Mouse (Mus musculus) retina, postnatal 7 days (tissue): ENCODE results near the gene Kansl2.

Experiments
- DNase-seq: peaks from one replicate; pipeline ENCODE4 v3.0.0-alpha.2; 2012; ENCODE audit warnings: low read depth, low spot score

The Kansl2 gene

DNA sequence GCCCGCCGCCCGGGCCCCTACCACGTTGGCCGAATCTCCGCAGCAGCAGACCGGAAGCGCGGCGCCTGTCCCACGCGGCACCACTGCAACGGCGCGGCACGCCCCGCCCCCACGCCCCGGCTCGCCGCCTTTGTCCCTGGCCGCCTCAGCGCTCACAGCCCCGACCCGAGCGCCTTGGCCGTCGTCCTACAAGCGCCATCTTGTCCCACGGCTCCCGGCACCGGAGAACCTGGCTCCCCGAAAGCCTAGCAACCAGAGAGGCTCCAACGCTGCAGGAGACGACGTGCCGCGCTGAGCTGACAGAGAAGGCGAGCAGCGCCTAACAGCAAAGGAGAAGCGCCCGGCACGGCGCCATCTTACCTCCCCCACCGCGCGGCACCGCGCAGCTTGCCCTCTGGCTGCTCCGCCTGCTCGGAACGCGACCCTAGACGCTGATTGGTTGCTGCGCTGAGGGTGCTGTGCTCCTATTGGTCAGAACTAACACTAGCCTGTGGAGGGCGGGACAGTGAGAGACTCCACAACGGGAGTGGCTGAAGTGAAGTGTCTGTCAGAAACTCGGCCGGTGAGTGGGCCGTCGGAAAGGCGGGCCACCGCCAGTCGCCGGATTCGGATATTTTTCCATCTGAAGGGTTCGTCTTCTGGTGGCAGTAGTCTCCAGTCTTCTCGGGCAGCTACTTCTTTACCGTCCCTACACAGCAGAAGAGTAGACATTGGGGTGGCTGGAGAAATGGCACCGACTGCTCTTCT lies at the start of gene Kansl2:
Kansl2 (minus strand) TSS at position 384 of the 747 bp plus-strand sequence.
- peak; percentile 97 for DNase-seq

DNA sequence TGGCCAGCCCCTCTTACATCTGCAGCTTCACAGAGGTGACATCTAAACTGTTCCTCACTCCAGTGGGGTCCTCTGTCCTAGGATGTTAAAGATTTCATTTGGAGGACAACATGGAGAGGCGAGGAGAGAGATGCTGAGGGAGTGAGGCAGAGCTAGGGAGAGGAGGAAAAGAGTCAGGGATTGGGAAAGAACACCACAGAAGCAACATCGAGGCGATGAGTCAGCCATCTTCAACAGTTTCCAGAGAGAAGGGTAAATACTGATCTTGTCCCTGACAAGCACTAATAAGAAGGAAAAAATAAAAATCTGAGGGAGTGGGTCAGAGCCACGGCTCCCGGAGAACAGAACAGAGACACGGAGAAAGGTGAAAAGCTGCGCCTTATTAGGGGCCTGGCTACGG lies 48.9 kb upstream of the Kansl2 start:
- no peak for DNase-seq

DNA sequence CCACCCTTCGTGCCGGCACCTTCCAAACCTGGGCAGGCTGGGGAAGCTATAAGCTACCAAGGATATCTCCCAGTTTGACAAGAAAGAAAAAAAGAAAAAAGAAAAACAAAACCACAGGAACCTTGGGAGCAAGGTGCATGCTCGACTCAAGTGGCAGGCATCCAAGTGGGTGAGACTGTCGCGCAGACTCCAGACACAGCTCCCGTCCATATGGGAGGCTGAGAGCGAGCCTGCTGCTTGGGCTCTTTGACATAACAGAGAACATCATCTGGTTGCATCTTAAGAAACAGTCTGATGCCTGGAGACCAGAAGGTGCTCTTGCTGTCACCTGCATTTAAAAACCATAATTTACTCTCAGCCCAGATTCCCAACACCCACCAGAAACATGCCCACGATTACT lies 48.3 kb upstream of the Kansl2 start:
- no peak for DNase-seq

DNA sequence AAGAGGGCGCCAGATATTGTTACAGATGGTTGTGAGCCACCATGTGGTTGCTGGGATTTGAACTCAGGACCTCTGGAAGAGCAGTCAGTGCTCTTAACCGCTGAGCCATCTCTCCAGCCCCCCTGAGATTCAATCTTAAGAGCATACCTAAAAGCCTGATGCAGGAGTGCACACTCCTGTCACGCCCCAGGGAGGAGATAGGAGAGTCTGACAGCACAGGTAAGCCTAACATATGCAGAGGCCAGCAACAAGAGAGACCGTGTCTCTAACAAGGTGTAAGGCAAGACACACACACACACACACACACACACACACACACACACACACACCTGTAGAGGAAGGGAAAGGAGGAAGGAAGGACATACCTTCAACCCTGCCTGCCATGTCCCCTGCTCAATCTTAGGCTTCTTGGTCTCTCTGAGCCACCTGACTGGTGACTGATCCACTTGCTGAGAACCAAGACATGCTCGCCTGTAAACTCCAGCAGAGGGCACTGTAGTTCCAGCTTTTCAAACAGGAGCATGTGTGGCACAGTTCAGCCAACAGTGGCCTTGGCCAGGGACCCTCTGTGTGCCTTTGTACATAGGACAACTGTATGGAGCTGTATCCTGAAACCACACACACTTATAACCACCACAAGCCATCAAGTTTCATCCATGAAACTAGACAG lies 45.9 kb upstream of the Kansl2 start:
- peak; percentile 87 for DNase-seq

DNA sequence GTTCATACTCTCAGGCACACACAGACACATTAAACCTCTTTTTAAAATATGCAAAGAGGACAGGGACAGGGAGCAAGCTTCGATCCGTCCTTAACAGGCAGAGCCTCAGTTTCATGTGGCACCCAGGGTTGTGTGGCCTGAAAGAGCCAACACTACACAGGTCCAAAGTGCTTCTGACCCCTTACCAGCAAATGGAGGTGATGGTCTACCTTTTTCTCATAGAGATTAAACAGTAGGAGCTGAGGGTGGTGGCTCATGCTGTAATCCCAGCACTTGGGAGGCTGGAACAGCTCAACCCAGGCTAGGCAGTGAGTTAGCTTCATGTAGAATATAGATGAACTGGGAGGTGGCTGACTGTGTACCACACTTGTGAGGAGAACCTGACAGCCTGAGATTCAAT lies 45.2 kb upstream of the Kansl2 start:
- DNase-seq = no peak

DNA sequence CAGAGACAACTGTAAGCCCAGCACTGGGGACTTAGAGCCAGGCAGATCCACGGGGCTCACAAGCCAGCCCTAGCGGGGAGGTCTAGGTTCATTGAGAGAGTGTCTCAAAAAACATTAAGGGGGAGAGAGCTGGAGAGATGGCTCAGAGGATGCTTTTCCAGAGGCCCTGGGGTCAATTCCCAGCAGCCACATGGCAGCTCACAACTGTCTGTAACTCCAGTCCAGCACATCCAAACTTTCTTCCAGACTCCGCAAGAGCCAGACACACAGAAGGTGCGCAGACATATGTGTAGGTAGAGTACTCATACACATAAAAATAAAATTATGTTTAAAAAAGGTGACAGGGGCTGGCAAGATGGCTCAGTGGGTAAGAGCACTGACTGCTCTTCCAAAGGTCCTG lies 39.2 kb upstream of the Kansl2 start:
- DNase-seq = no peak

DNA sequence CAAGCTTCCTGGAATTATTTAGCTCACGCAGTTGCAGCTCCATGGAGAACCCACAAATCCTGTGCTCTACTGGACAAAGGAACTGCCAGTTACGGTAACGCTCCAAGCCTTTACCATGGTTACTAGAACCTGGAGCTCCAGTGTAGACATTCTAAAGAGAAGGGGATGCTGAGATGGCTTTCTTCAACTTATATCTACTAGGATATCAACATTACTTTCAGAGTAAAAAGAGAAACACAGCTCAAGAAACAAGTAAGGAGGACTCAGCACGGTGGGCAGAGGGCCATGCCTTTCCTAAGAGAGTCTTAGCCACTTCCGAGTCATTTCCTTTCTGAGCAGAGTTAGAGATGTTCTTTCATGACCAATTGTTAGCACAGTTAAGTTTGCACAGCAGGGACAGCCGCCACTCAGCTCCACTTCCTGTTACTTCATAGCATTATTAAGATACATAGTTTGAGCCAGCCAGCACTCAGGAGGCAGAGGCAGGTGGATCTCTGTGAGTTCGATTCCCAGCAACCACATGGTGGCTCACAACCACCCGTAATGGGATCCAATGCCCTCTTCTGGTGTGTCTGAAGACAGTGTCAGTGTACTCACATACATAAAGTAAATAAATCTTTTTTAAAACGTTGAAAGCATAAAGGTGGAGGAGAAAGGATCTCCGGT lies 36.9 kb upstream of the Kansl2 start, which contains the start of the genes Ccnt1 and 4930415O20Rik:
Ccnt1 (minus strand) TSS at position 51 of the 666 bp plus-strand sequence.
4930415O20Rik (plus strand) TSS at position 132 of the 666 bp plus-strand sequence.
- DNase-seq = no peak

DNA sequence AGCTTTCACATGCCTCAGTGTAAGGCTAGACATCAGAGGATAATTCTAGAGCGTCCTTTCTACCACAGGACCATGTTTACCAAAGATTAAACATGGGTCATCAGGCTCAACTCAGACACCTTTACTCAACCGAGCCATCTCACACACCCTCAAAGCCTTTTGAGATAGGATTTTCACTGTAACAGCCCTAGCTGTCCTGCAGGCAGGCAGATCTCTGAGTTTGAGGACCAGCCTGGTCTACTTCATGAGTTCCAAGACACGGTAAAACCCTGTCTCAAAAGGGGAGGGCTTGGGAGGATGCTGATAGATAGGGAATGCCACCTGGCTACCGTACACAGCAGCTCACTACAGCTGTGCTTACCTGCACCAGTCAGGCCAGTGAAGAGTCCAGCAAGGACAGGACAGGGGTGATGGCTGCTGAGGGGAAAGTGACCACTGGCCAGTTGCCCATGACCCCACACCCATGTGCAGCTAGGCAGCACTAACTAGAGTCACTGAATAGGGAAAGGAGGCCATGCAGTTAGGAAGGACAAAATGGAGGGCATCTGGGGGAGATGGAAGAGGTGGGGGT lies 35.8 kb upstream of the Kansl2 start:
- no peak for DNase-seq

DNA sequence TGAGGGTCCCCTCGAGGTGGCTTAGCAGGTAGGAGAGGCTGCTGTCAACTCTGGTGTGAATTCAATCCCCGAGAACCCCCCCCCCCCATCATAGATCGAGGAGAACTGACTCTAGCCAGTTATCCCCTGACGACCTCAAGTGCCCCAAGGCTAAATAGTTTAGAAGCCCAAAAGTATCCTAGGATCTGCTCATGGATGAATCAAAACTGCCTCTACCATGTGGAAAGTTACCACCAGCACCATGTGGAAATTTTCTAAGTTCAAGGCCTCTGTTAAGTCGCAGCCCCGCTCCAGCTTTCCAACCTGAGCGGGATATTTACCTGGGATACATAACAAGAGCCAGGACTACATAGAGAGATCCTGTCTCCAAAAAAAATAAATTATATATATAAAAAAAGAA lies 35.2 kb upstream of the Kansl2 start:
- DNase-seq = no peak

DNA sequence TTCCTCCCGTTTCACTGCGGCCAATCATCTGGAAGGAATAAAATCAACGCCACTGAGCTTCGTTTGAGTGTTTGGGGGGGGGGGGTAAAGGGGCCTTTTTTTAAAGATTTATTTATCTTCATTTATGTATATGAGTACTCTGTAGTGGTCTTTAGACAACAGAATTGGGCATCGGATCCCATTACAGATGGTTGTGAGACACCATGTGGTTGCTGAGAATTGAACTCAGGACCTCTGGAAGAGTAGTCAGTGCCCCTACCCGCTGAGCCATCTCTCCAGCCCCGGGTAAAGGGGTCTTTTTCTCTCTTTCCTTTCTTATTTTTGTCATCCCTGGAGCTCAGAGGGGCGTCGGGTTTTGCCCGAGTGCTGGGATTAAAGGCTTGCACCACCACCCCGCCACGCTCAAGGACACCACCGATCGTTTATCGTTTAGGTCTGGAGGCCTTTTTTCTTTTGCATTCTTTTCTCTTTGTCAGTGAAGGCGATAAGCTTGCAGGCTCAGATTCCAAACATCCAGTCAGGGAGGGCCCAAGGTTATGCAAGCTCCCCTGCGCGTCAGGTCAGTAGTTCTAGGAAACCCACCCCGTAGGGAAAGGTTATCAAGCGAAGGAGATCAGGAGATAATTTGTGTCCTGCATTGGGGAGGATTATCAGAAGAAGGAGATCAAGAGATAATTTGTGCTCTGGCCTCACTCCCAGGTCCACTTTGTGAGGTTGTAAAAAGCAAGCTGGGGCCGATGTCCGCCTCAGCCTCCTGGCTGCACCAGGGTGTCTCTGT lies 34.4 kb upstream of the Kansl2 start:
- no peak for DNase-seq

DNA sequence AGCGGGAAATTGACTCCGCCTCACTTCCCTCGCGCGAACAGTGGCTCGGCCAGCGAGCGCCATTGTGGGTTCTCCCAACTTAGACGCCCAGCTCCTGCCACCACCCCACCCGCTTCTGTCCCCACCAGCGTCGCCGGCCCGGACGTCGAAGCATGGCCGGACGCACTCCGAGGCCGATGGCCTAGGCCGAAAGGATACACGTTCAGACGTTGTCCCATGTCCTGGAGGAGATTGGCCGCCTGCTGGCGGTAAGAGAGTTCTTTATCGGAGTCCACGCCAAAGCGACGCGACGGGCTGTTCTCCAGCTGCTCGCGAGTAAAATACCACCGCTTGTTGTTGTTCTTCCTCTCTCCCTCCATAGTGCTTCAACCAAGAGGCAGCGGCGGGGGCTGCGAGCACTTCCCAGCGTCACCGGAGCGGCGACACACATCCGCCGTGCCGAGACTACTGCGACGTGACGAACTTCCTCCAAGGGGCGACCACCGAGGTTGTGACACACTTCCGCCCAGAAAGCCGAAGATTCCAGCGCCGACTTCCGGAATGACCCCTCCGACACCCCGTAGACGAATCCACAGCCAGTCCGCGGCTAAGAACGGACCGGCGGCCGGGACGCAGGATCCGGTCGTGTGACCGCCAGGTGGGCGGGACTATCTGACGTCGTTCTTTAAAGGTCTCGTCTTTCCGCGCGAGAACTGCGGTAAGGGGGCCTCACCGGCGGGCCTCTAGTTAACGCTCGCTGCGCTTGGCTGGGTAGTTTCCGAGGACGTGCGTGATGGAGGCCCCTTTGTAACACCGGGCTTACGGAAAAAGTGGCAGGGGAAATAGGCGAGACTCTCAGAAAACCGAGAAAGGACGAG lies 33.4 kb upstream of the Kansl2 start:
- DNase-seq = peak; percentile 98

DNA sequence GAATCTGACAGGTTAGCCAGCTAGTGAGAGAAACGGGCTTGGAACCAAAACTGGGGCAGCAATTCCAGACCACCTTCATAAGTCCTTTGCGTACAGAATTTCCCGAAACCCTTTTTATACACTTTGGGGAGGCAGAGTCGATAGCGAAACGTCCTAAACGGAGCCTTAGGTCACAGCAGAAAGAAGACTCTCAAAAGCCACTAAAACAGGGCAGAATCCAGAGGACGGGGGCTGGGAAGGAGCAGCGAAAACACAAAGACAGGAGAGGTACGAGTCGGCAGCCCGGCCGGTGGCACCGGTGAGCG lies 32.9 kb upstream of the Kansl2 start:
- DNase-seq = no peak

DNA sequence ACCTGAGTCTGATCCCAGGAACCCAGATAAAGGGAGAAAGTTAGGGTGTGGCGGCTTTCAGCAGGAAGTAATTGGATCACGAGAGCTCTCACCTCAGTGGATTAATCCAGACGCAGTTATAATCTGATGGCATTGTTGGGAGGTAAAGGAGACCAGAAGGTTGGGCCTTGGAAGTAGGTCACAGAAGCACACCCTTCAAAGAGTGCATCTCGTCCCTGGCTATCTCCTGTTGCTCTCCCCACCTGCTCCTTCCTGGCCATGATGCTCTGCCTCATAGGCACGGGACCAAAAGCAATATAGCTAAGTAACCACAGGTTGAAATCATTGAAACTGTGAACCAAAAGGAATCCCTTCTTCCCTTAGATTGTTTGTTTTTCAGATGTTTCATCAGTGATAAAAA lies 23.1 kb upstream of the Kansl2 start:
- no peak for DNase-seq

DNA sequence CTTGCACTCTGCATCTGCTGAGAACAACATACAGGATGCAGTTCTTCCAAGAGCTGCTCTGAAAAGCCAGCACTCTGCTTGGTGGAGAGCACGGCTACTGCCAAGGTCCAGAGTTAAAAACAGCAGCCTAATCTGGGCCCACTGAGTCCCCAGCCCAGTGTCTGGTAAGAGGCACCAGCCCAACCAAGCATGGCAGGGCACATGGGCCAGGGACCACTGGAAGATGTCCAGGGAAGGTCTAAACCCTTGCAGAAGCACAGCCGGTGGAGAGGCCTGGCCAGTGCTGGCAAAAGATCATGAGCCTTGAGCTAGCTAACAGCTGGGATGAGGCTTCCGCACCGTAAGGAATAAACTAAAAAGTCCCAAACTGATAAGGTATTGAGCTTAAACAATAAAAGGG lies 21.8 kb upstream of the Kansl2 start:
- no peak for DNase-seq

DNA sequence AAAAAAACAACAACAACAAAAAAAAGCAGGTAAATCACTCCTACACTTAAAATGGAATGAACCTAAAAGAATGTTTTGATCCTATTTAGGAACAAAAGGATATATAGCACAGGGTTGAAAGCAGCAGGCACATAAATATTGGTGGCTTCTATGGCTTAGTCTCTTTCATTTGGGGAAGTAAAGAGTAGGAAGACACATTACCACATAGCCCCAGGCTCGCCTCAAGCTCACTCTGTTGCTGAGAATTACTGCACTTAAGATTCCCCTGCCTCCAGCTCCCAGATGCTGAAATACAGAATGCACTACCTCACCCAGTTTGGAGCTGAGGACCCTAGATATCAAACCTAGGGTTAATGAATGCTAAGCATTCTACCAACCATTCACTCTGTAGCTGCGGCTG lies 18.7 kb upstream of the Kansl2 start:
- no peak for DNase-seq

DNA sequence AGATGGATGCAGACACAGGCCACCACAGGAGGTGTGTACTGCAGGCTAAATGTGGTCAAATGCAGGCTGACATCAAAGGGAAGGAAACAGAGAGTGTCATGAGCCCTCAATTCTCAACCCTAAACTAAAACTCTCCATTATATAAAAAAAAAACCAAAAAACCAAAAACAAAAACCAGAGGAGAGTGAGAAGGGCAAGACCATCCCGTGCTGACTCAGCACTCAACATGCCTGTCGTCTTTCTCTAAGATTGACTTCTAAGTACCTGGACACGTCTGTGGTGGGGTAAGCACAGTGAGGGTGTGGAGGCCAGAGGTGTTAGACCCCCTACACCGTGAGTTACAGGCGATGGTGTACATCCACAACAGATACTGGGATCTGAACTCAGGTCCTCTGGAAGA lies 12.8 kb upstream of the Kansl2 start:
- DNase-seq = no peak

DNA sequence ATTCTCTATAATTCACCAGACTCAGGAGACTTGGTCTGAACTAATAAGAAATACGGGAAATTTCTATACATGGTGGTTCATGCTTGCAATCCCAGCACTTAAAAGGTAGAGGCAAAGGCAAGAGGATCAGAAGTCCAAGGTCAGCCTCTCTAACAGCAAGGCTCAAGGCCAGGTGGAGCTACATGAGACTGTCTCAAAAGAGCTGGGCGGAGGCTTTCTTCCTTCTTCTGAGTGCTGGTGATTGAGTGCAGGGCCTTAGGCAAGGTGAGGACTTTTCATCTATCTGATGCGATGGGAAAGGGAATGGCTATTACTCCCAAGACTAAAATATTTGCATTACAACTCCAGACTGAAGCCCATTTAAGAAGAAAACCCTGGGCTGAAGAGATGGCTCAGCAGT lies 11.1 kb upstream of the Kansl2 start:
- no peak for DNase-seq

DNA sequence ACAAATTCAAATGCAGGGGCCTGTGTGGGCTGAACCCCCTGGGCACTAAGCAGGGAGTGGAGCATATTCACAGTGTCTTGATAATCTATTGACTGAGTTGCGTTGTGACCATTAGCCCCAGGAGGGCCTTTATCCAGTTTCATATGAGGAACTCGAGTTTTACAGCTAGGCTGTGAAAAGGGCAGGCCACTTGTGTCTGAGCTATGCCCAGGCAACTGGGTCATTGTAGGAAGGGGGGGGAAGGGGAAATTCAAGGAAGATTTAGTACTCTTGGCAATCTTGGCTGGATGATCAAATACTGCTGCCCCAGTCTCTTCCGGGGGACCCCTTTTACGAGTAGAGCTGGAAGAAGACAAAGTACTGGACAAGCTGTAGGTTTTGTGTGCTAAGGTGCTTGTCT lies 9.3 kb upstream of the Kansl2 start:
- no peak for DNase-seq

DNA sequence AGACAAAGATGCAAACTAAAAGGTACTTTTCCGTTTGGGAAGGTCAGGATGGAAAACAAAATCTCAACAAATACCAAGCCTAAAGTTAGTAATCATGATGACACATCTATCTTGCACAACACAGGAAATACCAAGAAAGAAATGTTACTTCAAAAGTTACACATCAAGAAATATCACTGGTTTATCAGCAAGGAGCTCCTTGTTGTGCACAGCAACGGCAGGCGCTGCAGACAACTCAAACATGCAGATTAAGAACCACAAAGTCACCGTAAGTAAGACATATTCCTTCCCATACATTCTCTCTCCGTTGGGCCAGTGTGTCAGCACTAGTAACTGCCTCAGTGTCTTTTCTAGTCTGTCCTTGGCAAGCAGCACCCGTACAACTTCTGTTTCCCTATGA lies 7.0 kb upstream of the Kansl2 start:
- no peak for DNase-seq

DNA sequence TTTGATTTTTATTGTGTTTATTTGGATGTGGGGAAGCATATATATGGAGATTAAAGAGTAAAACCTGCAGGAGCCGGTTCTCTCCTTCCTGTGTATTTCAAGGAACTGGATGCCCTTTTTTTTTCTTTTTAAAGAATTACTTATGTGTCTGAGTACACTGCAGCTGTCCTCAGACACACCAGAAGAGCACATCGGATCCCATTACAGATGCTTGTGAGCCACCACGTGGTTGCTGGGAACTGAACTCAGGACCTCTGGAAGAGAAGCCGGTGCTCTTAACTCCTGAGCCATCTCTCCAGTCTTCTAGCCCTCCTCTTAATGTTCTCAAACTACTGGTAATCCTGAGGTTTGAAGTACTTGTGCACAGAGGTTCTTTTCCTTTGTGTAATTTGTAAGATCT lies 3.9 kb upstream of the Kansl2 start:
- no peak for DNase-seq
